Mouse (Mus musculus) spleen, adult 2 months (tissue): ENCODE results near the gene Rab29. TPM values are rescaled to one million over a fixed set of nuclear protein-coding genes. Genes with fewer than 3 reads are reported as not detected.
"Not testable (repeated sequence)": the region's sequence is repeated elsewhere in the genome, so short reads cannot be mapped to it uniquely, and the experiment has no call there.

ENCODE experiments used
- DNase-seq, 2 experiments: peaks; one replicate each; pipeline versions ENCODE4 v3.0.0 to v3.0.0-alpha.2; 2012 to 2021; ENCODE audit warnings: low spot score in 2 of 2, low read depth in 1 of 2
- H3K27ac ChIP-seq: fragments of 200-500 bp; 2 replicates; pipeline ENCODE4 v1.5.1; 2012; ENCODE audit warnings: low read length, inconsistent platforms; ENCODE audit not compliant: insufficient read depth
- H3K27me3 ChIP-seq: fragments of 200-500 bp; 2 replicates; pipeline ENCODE4 v1.6.1; 2012; ENCODE audit warnings: mild to moderate bottlenecking, moderate library complexity, low read length, inconsistent platforms; ENCODE audit not compliant: control insufficient read depth, insufficient read depth
- H3K36me3 ChIP-seq: fragments of 200-500 bp; 2 replicates; pipeline ENCODE4 v1.6.1; 2012; ENCODE audit warnings: mild to moderate bottlenecking, low read length, inconsistent platforms; ENCODE audit not compliant: control insufficient read depth, insufficient read depth
- H3K4me1 ChIP-seq: fragments of 200-500 bp; 2 replicates; pipeline ENCODE4 v1.6.1; 2011; ENCODE audit warnings: inconsistent platforms; ENCODE audit not compliant: control insufficient read depth, insufficient read depth, insufficient read length
- H3K4me3 ChIP-seq: fragments of 200-500 bp; 2 replicates; pipeline ENCODE4 v1.5.1; 2011; ENCODE audit warnings: mild to moderate bottlenecking, inconsistent platforms; ENCODE audit not compliant: insufficient read depth, insufficient read length; ENCODE audit errors: extremely low read depth
- CTCF ChIP-seq: fragments of 200-500 bp; IDR thresholded peaks from 2 replicates; pipeline ENCODE4 v1.5.1; 2011; ENCODE audit warnings: mild to moderate bottlenecking, inconsistent platforms; ENCODE audit not compliant: insufficient read depth, insufficient read length, insufficient replicate concordance; ENCODE audit errors: extremely low read depth
- POLR2A ChIP-seq: fragments of 200-500 bp; IDR thresholded peaks from 2 replicates; pipeline ENCODE4 v1.6.1; 2011; ENCODE audit warnings: low read depth, low read length, inconsistent platforms
- WGBS: fragments of 180-500 bp; shearing (Covaris S2); methylation state at CpG from one replicate; pipeline ENCODE4 v1.1.7; 2018; 5-methylcytosine and 5-hydroxymethylcytosine counted together
- polyA plus RNA-seq: library from polyadenylated mRNA; depleted of rRNA; stranded (reverse); fragments of >200 nt; gene quantifications from 2 replicates; pipeline ENCODE4 v1.2.3, GENCODE M21; 2012; rRNA removed

Gene Rab29
- polyA plus RNA-seq, result 30.1 and 35.7 TPM in 2 replicates

GRCm38 (mm10) chr1:131867093-131867945, at the start of gene Rab29:
Rab29 (plus strand) TSS chr1:131867224.
- Histone ChIP-seq H3K27me3 (no peaks in the 10 kb centered on the region), H3K4me1 (peaks cover 3% of the 10 kb centered on the region; the same call in 1 of the 2 replicates), H3K4me3 (peak within 1 kb of the TSS; percentile 90), H3K36me3 (peaks cover 9% of the 10 kb centered on the region), H3K27ac (peak within 1 kb of the TSS; percentile 91)
- TF ChIP-seq CTCF (peak; percentile 85), POLR2A (peak; percentile 12)
- peak; percentile 85 to 90 for DNase-seq
- under 1% methylated on average over 46 of the region's 46 CpGs for WGBS

- 84% methylated on average over 9 of the region's 9 CpGs for WGBS
- H3K4me1 ChIP-seq, H3K27me3 ChIP-seq, H3K27ac ChIP-seq, H3K4me3 ChIP-seq, DNase-seq, H3K36me3 ChIP-seq: not testable (repeated sequence)
Measured at GRCm38 (mm10) chr1:131820353-131820752, 46.7 kb upstream of the Rab29 start.

- H3K4me3 ChIP-seq, result no peak overlapping the region
- WGBS, result 71% methylated on average over 10 of the region's 10 CpGs
- TF ChIP-seq POLR2A (no peak), CTCF (no peak)
- no peaks in the 10 kb centered on the region for H3K27me3 ChIP-seq
- no peak for DNase-seq
- H3K36me3 ChIP-seq, result no peaks in the 10 kb centered on the region
- H3K4me1 ChIP-seq, result no peaks in the 10 kb centered on the region; the same call in 1 of the 2 replicates
- H3K27ac ChIP-seq, result no peak overlapping the region
Measured at GRCm38 (mm10) chr1:131820887-131821328, 46.1 kb upstream of the Rab29 start.

GRCm38 (mm10) chr1:131822292-131822691, 44.7 kb upstream of the Rab29 start:
- DNase-seq, result no peak
- H3K27ac ChIP-seq, result no peak overlapping the region
- H3K4me1 ChIP-seq, result peaks cover 2% of the 10 kb centered on the region; the same call in 1 of the 2 replicates
- no peak overlapping the region for H3K4me3 ChIP-seq
- no peaks in the 10 kb centered on the region for H3K27me3 ChIP-seq
- WGBS, result 72% methylated on average over 8 of the region's 8 CpGs
- no peak for TF ChIP-seq POLR2A
- no peaks in the 10 kb centered on the region for H3K36me3 ChIP-seq

- Histone ChIP-seq H3K4me1 (peaks cover 2% of the 10 kb centered on the region; the same call in 1 of the 2 replicates), H3K36me3 (no peaks in the 10 kb centered on the region), H3K27ac (no peak overlapping the region), H3K27me3 (no peaks in the 10 kb centered on the region), H3K4me3 (no peak overlapping the region)
- WGBS, result 85% methylated on average over 1 of the region's 1 CpGs
- DNase-seq, result no peak
- TF ChIP-seq CTCF (no peak), POLR2A (no peak)
Measured at GRCm38 (mm10) chr1:131822856-131823492, 44.0 kb upstream of the Rab29 start.

GRCm38 (mm10) chr1:131823563-131823962, 43.5 kb upstream of the Rab29 start:
- no peak for TF ChIP-seq POLR2A
- no peak for TF ChIP-seq CTCF
- no peak for DNase-seq

GRCm38 (mm10) chr1:131824528-131825181, 42.4 kb upstream of the Rab29 start:
- Histone ChIP-seq H3K27ac (no peak overlapping the region), H3K27me3 (no peaks in the 10 kb centered on the region), H3K4me1 (peaks cover 9% of the 10 kb centered on the region; the same call in 1 of the 2 replicates), H3K4me3 (no peak overlapping the region), H3K36me3 (no peaks in the 10 kb centered on the region)
- TF ChIP-seq POLR2A (no peak), CTCF (no peak)
- 70% methylated on average over 11 of the region's 11 CpGs for WGBS
- DNase-seq, result no peak

More at GRCm38 (mm10) chr1:131823563-131823962, 43.5 kb upstream of the Rab29 start:
- H3K27ac ChIP-seq, result no peak overlapping the region
- peaks cover 2% of the 10 kb centered on the region; the same call in 1 of the 2 replicates for H3K4me1 ChIP-seq
- no peaks in the 10 kb centered on the region for H3K27me3 ChIP-seq
- WGBS, result 49% methylated on average over 5 of the region's 5 CpGs
- no peak overlapping the region for H3K4me3 ChIP-seq
- no peaks in the 10 kb centered on the region for H3K36me3 ChIP-seq
